Mouse (Mus musculus) bone marrow, adult 2 months (tissue): Measurements from ENCODE around the gene Sigmar1.

Source experiments
- CTCF ChIP-seq: fragments of 200-500 bp; IDR thresholded peaks from 2 replicates; pipeline ENCODE4 v1.5.1; 2011; ENCODE audit warnings: low read length, control low read depth; ENCODE audit not compliant: control insufficient read depth, insufficient read depth
- POLR2A ChIP-seq: fragments of 200-500 bp; IDR thresholded peaks from 2 replicates; pipeline ENCODE4 v1.6.1; 2011; ENCODE audit warnings: low read depth, mild to moderate bottlenecking, control low read depth, low read length, borderline replicate concordance; ENCODE audit not compliant: control insufficient read depth

DNA sequence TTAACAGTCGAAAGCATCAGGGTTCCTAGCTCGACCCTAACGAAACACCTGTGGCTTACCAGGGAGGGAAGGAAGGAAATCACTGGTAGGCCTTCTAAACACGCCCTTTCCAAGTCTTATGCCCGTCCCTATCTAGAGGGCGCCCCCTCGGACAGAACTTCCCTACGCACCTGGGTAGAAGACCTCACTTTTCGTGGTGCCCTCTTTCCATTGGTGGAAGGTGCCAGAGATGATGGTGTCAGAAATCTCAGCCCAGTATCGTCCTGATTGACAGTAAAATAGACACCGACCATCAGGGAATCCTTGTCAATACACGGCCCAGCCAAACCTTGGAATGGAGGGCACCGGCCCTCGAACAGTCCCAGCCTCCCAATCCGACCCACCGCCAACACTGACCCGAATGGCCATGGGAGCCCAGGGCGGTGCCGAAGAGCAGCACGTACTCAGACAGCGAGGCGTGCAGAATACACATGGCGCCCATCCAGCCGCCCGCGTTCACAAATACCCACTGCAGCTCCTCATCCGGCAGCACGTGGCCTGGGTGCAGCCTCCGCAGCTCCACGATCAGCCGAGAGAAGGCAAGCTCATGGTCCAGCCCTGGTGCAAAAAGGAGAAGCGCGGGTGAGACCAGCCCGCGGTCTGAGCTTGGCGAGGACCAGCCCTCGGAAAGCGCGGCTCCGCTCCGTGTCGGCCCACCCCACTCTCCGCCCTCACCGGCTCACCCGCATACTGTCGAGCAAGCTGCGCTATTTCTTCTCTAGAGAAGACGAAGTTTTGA is 15.4 kb downstream of the Sigmar1 start:
- TF ChIP-seq CTCF (no peak), POLR2A (no peak)
